Mouse (Mus musculus): Measurements from ENCODE around the gene Clec2e.
"Not testable (repeated sequence)": the region's sequence is repeated elsewhere in the genome, so short reads cannot be mapped to it uniquely, and the experiment has no call there.

Gene Clec2e

DNA sequence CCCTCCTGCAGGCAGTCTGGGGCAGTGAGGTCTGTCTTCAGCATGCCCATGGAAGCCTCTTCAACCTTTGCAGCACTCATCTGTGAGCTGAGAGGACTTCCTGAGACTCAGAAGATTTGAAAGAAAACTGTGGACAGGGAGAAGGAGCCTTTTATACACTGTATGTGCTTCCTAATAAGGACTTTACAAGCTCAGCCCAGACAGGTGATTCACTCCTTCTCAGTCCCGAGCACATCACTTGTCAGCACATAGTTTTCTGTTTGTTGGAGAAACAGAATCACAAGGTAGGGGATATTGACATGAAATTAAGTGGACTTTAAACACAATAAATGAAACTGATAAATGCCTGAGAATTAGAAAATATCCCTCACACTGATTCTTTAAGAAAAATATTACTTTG is at the start of gene Clec2e:
TSS of gene Clec2e (minus strand) at position 120 of the 400 bp plus-strand sequence.
- not testable (repeated sequence) for DNase-seq

- DNase-seq = no peak
These were observed 46.1 kb upstream of the Clec2e start for GRCm38 (mm10) chr6:129146812-129147211.

DNA sequence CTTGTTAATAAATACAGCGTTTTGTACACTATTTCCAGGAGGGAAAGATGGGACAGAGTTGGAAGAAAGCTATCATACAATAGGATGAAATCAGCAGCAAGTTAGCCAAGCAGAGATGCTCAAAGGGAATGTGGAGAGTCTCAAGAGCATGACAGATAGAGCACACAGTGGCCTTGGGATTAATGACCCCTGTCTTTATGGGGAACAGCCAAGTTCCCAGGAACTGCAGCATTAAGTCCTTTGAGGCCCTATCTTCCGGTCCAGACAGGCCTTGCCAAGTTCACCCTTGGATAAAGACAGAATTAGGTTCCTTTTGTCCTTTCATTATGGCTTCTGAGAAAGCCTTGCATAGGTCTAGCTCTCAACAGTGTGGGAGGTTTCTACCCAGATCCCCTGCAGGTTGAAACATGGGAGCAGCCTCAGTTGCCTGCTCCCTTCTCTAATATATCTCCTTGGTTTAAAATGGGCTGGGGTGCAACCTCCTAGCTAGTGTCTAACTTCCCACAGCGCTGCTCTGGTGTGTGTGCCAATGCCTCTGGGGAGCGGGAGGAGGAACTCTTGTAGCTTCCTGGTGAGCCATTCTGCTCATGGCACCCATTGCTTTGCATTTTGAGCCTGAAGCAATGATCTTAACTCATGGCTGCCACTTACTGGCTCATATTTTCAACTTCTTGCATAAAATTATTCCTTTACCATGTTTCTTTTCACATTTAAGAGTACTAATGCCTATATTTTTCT is 32.1 kb upstream of the Clec2e start:
- no peak for DNase-seq

- DNase-seq = no peak
These were observed 26.1 kb upstream of the Clec2e start for GRCm38 (mm10) chr6:129126861-129127260.

GRCm38 (mm10) chr6:129124531-129124930 is 23.8 kb upstream of the Clec2e start:
- DNase-seq = not testable (repeated sequence)

GRCm38 (mm10) chr6:129116223-129116622 is 15.5 kb upstream of the Clec2e start:
- no peak for DNase-seq

DNA sequence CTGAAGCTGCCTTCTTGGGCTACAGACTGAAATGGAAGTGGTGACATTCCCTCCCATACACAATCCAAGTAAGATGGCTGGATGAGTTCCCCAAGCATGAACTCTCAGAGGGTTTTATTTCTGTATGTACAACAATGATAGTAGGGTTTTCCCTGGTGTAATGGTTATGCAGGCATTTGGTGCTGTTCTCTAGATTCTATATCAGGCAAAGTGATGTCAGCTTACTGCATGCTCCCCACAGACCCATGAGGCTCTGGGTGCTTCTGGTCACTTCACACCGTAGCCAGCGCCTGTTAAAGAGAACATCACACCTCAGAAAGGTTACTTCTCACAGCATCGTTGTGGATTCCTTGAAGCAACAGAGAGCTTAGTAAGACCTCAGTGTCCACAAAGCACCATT is 13.5 kb upstream of the Clec2e start:
- not testable (repeated sequence) for DNase-seq

DNA sequence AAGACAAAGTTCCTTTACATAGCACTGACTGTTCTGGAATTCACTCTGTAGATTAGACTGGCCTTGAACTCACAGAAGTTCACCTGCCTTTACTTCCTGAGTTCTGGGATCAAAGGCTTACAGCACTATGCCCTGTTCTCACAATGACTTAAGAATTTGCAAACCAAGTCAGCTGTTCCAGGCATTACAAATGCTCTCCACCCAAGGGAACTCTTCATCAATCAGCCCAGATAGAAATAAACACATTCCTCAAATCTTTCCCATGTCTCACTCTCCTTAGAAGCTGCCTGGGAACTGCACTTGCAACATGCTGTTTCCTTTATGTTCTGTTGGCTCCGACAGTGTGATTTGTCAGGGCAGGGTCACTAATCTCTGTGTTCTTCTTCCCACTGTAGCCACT is 13.1 kb upstream of the Clec2e start:
- DNase-seq = no peak

GRCm38 (mm10) chr6:129113030-129113673 is 12.4 kb upstream of the Clec2e start:
- DNase-seq = peak; percentile 32

GRCm38 (mm10) chr6:129112526-129112925 is 11.8 kb upstream of the Clec2e start:
- peak; percentile 26 for DNase-seq

DNA sequence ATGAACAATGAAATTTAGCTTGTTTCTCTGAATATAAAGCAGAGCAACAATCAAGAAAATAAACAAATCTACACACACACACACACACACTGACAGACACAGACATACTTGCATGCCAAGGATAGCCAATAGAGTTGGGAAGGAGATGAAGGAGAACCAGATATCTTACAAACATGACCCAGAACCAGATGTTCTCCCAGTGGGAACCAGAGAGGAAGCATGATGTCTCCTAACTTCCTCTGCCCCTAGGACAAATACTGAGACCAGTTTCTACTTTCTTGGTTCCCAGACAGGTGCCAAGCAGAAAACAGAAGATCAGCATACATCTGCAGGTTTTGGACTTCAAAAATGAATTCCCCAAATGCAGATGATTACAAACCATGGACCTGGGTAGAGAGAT is 7.2 kb upstream of the Clec2e start:
- no peak for DNase-seq

GRCm38 (mm10) chr6:129102858-129103555 is 2.3 kb upstream of the Clec2e start:
- DNase-seq = no peak

GRCm38 (mm10) chr6:129101604-129102003 is 891 bp upstream of the Clec2e start:
- DNase-seq = no peak

DNA sequence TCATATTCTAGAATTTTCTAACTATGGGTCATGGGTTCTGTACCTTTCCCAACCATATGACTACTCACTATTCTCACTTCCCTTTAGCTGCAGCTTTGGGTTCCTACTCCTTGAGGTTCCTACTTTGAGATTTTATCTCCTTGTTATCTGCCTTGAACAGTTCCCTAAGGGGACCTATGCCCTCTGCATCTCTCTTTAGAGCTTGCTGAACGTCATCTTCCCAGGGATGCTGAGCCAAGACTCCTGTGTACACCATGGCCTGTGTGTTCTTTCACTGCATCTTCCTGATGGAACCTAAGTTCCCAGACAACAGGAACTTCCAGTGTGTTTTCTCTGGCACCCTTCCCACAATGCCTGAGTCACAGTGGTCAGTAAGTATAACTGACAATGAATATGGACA is 2.8 kb downstream of the Clec2e start:
- peak; percentile 58 for DNase-seq

- DNase-seq = peak; percentile 38
These were observed 5.5 kb downstream of the Clec2e start for GRCm38 (mm10) chr6:129095166-129095565.

DNA sequence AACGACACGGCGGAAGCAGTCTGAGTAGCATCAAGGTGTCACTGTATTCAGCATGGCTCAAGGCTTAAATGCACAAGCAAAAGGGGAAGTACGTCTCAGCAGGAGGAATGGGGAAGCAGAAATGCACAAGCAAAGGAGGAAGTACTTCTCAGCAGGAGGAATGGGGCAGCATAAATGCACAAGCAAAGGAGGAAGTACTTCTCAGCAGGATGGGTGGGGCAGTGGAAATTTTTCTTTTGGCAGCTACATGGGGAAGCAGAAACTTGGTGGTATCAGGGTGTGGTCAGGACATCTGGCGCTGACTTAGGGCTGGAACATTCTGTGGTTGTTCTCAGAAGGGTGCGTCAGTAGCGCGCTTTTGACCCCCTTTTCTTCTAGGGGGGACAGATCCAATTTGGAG is 12.1 kb downstream of the Clec2e start:
- DNase-seq = not testable (repeated sequence)

DNA sequence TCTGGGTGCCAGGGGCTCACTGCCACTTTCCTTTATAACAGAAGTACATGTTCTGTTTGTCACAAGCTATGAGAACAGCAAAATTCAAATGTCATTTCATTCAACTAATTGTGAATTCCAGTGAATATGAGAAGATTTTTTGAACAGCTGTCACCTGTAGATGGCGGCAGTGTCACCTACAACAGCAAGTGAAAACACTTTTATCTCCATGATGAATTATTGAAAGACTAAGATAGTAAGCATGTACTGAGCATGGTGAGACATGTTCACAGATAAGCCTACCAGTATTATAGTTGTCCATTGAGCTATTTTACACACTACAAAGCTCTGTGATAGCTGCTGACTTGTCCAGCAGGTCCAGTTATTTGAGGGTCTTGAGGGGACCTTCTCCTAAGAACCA is 12.6 kb downstream of the Clec2e start:
- DNase-seq = peak; percentile 68

DNA sequence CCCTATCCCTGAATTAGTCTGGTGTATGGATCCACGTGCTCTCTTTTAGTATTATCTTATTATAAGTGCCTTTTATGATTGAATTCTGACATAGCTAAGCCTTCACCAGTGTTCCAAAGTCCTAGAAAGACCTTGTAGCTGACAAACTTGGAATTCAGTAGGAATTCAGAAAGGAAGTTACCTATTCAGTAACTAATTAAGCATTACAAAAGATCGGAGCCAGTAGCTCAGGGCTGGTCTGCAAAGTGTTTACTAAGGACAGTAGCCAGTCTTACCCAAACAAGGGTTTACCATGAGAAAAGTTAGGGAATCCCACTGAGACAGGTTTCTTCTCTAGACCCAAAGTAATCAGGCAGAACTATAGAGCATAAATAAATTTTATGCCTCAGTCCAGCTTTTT is 14.7 kb downstream of the Clec2e start:
- not testable (repeated sequence) for DNase-seq

DNA sequence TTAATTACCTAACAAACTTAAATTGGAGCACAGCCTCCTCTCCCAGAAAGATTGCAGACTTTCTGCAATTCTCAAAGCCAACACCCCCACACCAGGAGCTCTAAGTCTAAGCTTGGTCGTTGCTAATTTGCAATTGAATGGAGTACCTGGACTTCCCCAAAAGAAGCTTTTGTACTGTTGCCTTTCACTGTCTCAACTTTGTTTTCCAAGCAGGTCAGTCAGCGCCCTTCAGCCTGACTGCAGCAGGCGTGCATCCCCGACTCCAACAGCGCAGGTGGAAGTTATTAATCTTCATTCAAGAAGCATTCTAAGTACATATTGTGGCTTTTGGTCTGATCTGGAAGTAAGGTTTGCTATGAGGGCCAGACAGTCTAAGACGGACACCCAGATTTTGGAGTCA is 15.6 kb downstream of the Clec2e start:
- DNase-seq = no peak

GRCm38 (mm10) chr6:129066986-129067385 is 33.7 kb downstream of the Clec2e start:
- peak; percentile 48 for DNase-seq

DNA sequence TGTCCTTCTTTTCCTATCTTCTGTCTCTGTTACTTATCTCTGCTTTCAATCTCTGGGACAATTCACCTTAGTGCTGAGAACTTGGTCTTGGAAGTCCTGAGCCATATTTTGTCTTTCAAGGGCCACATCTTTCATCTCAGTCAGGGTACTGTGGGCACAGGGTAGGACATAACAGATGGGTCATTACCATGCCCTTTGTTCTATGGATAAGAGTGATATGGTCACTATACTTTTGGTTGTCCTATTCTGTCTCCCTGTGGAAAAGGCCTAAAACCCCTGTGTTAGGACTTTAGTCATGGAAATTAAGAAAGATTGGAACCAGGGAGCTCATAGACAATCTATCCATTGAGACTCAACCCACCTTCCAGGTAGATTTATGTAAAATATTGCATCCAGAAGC is 34.2 kb downstream of the Clec2e start:
- DNase-seq = no peak

DNA sequence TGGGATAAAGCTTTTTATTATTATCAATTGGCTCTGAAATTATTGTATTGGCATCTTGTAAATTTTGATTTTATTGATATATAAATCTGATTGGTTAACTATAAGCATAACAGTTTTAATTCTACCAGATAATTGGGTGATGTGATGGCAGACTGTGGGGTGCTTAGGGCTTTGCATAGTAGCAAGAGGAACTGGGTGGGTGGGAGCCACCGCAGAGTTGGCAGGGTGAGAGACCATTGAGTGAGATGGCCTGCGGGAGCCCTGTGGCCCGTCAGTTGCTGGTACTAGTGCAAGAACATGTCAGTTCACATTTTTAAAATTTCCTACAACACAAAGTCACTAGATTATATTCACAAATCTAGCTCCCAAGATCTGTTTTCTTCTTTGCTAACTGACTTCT is 34.9 kb downstream of the Clec2e start:
- DNase-seq = no peak

GRCm38 (mm10) chr6:129065407-129065806 is 35.3 kb downstream of the Clec2e start:
- no peak for DNase-seq

GRCm38 (mm10) chr6:129058013-129058412 is 42.7 kb downstream of the Clec2e start:
- DNase-seq = no peak

Data from kidney, postnatal 10 days (tissue).